Mouse (Mus musculus) heart, embryonic 15.5 days (tissue): ENCODE data around the gene Eef1g. TPM values are rescaled to one million over a fixed set of nuclear protein-coding genes. Genes with fewer than 3 reads are reported as not detected.
"Not testable (repeated sequence)": the region's sequence is repeated elsewhere in the genome, so short reads cannot be mapped to it uniquely, and the experiment has no call there.

Experiments
- ATAC-seq: fragments of 200-750 bp; cut with Nextera tagmentation; replicated peaks from 2 replicates; pipeline ENCODE4 v1.8.0; 2017; ENCODE audit warnings: low read depth, moderate TSS enrichment; ENCODE audit not compliant: insufficient number of reproducible peaks, insufficient read depth, low FRiP score
- H3K27ac ChIP-seq: fragments of 300-500 bp; sonication (generic); 2 replicates; pipeline ENCODE4 v1.5.1; 2015; ENCODE audit warnings: mild to moderate bottlenecking, inconsistent platforms
- H3K27me3 ChIP-seq: fragments of 300-500 bp; sonication (generic); 2 replicates; pipeline ENCODE4 v1.6.1; 2015; ENCODE audit warnings: inconsistent platforms
- H3K36me3 ChIP-seq: fragments of 300-500 bp; sonication (generic); 2 replicates; pipeline ENCODE4 v1.6.1; 2015; ENCODE audit warnings: mild to moderate bottlenecking, inconsistent platforms
- H3K4me1 ChIP-seq: fragments of 300-500 bp; sonication (generic); replicated peaks from 2 replicates; pipeline ENCODE4 v1.6.1; 2015; ENCODE audit warnings: inconsistent platforms
- H3K4me2 ChIP-seq: fragments of 300-500 bp; sonication (generic); 2 replicates; pipeline ENCODE4 v1.6.1; 2015; ENCODE audit warnings: inconsistent platforms, mild to moderate bottlenecking, moderate library complexity
- H3K4me3 ChIP-seq: fragments of 300-500 bp; sonication (generic); 2 replicates; pipeline ENCODE4 v1.5.1; 2015; ENCODE audit warnings: mild to moderate bottlenecking, inconsistent platforms
- H3K9ac ChIP-seq: fragments of 300-500 bp; sonication (generic); 2 replicates; pipeline ENCODE4 v1.6.1; 2015; ENCODE audit warnings: mild to moderate bottlenecking, inconsistent platforms
- H3K9me3 ChIP-seq: fragments of 300-500 bp; sonication (generic); replicated peaks from 2 replicates; pipeline ENCODE4 v1.6.1; 2016; ENCODE audit warnings: inconsistent platforms
- WGBS: fragments of 180-500 bp; shearing (Covaris S2); methylation state at CpG from one replicate; pipeline ENCODE4 v1.1.7; 2015; ENCODE audit warnings: mixed read lengths; 5-methylcytosine and 5-hydroxymethylcytosine counted together
- polyA plus RNA-seq: library from polyadenylated mRNA; unstranded; fragments of >200 nt; fragmentation: Nextera tagmentation; extraction: Ambion mirVana; gene quantifications from 2 replicates; pipeline ENCODE4 v1.2.1, GENCODE M21; 2015

Eef1g gene
- polyA plus RNA-seq, 1 experiment from 2014 or later = 216 TPM

- H3K27ac ChIP-seq = peak overlapping the region; percentile 67; the same call in 1 of the 2 replicates
- no peak for ATAC-seq
- H3K36me3 ChIP-seq = peaks cover 24% of the 10 kb centered on the region
- 96% methylated on average over 6 of the region's 6 CpGs for WGBS
- H3K9ac ChIP-seq = no peak overlapping the region
- peaks cover 73% of the 10 kb centered on the region for H3K4me1 ChIP-seq
- H3K9me3 ChIP-seq = no peaks in the 10 kb centered on the region
- H3K4me3 ChIP-seq = no peak overlapping the region
- H3K4me2 ChIP-seq = no peak overlapping the region
- no peaks in the 10 kb centered on the region for H3K27me3 ChIP-seq
Observed at GRCm38 (mm10) chr19:8996601-8997000, 29.8 kb downstream of the Eef1g start.

- ATAC-seq = peak; percentile 86
- WGBS = 31% methylated on average over 4 of the region's 4 CpGs
Observed at GRCm38 (mm10) chr19:8997546-8997945, 30.7 kb downstream of the Eef1g start.

GRCm38 (mm10) chr19:8998546-8998945 is 31.7 kb downstream of the Eef1g start:
- no peak overlapping the region for H3K4me3 ChIP-seq
- no peak overlapping the region for H3K9ac ChIP-seq
- H3K27ac ChIP-seq = peak overlapping the region; percentile 67; the same call in 1 of the 2 replicates
- H3K9me3 ChIP-seq = no peaks in the 10 kb centered on the region
- H3K36me3 ChIP-seq = peaks cover 44% of the 10 kb centered on the region
- no peaks in the 10 kb centered on the region for H3K27me3 ChIP-seq
- H3K4me1 ChIP-seq = peaks cover 54% of the 10 kb centered on the region
- 85% methylated on average over 6 of the region's 6 CpGs for WGBS
- no peak overlapping the region for H3K4me2 ChIP-seq
- no peak for ATAC-seq

More at GRCm38 (mm10) chr19:8997546-8997945, 30.7 kb downstream of the Eef1g start:
- Histone ChIP-seq H3K9ac (no peak overlapping the region), H3K4me2 (peak overlapping the region; percentile 40), H3K27me3 (no peaks in the 10 kb centered on the region), H3K9me3 (no peaks in the 10 kb centered on the region), H3K4me1 (peaks cover 64% of the 10 kb centered on the region), H3K36me3 (peaks cover 34% of the 10 kb centered on the region), H3K4me3 (no peak overlapping the region), H3K27ac (peak overlapping the region; percentile 67)

- ATAC-seq = no peak
- H3K27ac ChIP-seq = no peak overlapping the region
- H3K27me3 ChIP-seq = no peaks in the 10 kb centered on the region
- peaks cover 50% of the 10 kb centered on the region for H3K36me3 ChIP-seq
- no peak overlapping the region for H3K4me2 ChIP-seq
- H3K9ac ChIP-seq = no peak overlapping the region
- peaks cover 48% of the 10 kb centered on the region for H3K4me1 ChIP-seq
- 73% methylated on average over 4 of the region's 4 CpGs for WGBS
- H3K4me3 ChIP-seq = no peak overlapping the region
- H3K9me3 ChIP-seq = no peaks in the 10 kb centered on the region
Observed at GRCm38 (mm10) chr19:8999223-8999622, 32.4 kb downstream of the Eef1g start.

GRCm38 (mm10) chr19:9006915-9007314 is 40.1 kb downstream of the Eef1g start:
- 90% methylated on average over 2 of the region's 2 CpGs for WGBS
- H3K4me3 ChIP-seq, H3K9ac ChIP-seq, H3K27ac ChIP-seq, H3K27me3 ChIP-seq, H3K4me2 ChIP-seq, H3K9me3 ChIP-seq, ATAC-seq, H3K4me1 ChIP-seq: not testable (repeated sequence)
- peaks cover 70% of the 10 kb centered on the region for H3K36me3 ChIP-seq

- Histone ChIP-seq H3K4me3 (no peak overlapping the region), H3K27me3 (no peaks in the 10 kb centered on the region), H3K27ac (no peak overlapping the region), H3K9ac (no peak overlapping the region), H3K9me3 (no peaks in the 10 kb centered on the region), H3K4me2 (no peak overlapping the region), H3K4me1 (peaks cover 13% of the 10 kb centered on the region), H3K36me3 (peaks cover 52% of the 10 kb centered on the region)
- ATAC-seq = no peak
- WGBS = 83% methylated on average over 3 of the region's 3 CpGs
Observed at GRCm38 (mm10) chr19:9019298-9019697, 52.5 kb downstream of the Eef1g start.

- H3K9ac ChIP-seq = no peak overlapping the region
- peaks cover 30% of the 10 kb centered on the region for H3K4me1 ChIP-seq
- H3K9me3 ChIP-seq = no peaks in the 10 kb centered on the region
- no peak overlapping the region for H3K4me3 ChIP-seq
- peaks cover 17% of the 10 kb centered on the region for H3K36me3 ChIP-seq
- ATAC-seq = peak; percentile 44; the same call in 1 of the 2 replicates
- peak overlapping the region; percentile 79 for H3K27ac ChIP-seq
- 46% methylated on average over 11 of the region's 11 CpGs for WGBS
- no peak overlapping the region for H3K4me2 ChIP-seq
- H3K27me3 ChIP-seq = no peaks in the 10 kb centered on the region
Observed at GRCm38 (mm10) chr19:9023021-9023778, 56.4 kb downstream of the Eef1g start.

GRCm38 (mm10) chr19:9025562-9026257 is 58.9 kb downstream of the Eef1g start:
- ATAC-seq = no peak
- Histone ChIP-seq H3K36me3 (no peaks in the 10 kb centered on the region), H3K4me1 (peaks cover 49% of the 10 kb centered on the region), H3K4me2 (no peak overlapping the region), H3K27me3 (no peaks in the 10 kb centered on the region), H3K27ac (no peak overlapping the region), H3K9ac (no peak overlapping the region), H3K4me3 (no peak overlapping the region), H3K9me3 (no peaks in the 10 kb centered on the region)
- 87% methylated on average over 5 of the region's 5 CpGs for WGBS

- H3K36me3 ChIP-seq = no peaks in the 10 kb centered on the region
- no peaks in the 10 kb centered on the region for H3K27me3 ChIP-seq
- no peak overlapping the region for H3K27ac ChIP-seq
- no peak for ATAC-seq
- H3K4me2 ChIP-seq = no peak overlapping the region
- no peaks in the 10 kb centered on the region for H3K9me3 ChIP-seq
- no peak overlapping the region for H3K9ac ChIP-seq
- 86% methylated on average over 4 of the region's 4 CpGs for WGBS
- H3K4me3 ChIP-seq = no peak overlapping the region
- peaks cover 49% of the 10 kb centered on the region for H3K4me1 ChIP-seq
Observed at GRCm38 (mm10) chr19:9026634-9027033, 59.8 kb downstream of the Eef1g start.

GRCm38 (mm10) chr19:9027795-9028194 is 61.0 kb downstream of the Eef1g start:
- no peaks in the 10 kb centered on the region for H3K27me3 ChIP-seq
- peak; percentile 71; the same call in 1 of the 2 replicates for ATAC-seq

More at GRCm38 (mm10) chr19:9027795-9028194, 61.0 kb downstream of the Eef1g start:
- Histone ChIP-seq H3K27ac (peak overlapping the region; percentile 79), H3K9ac (no peak overlapping the region), H3K9me3 (no peaks in the 10 kb centered on the region), H3K4me3 (no peak overlapping the region), H3K36me3 (no peaks in the 10 kb centered on the region), H3K4me1 (peaks cover 55% of the 10 kb centered on the region), H3K4me2 (peak overlapping the region; percentile 45)
- 15% methylated on average over 5 of the region's 5 CpGs for WGBS
